Mouse (Mus musculus) left cerebral cortex, adult 8-10 months (tissue): ENCODE measurements around the gene Olfr435. TPM values are rescaled to one million over a fixed set of nuclear protein-coding genes. Genes with fewer than 3 reads are reported as not detected.
"Not testable (repeated sequence)": the region's sequence is repeated elsewhere in the genome, so short reads cannot be mapped to it uniquely, and the experiment has no call there.

Experiments used
- DNase-seq, 2 experiments: peaks; one replicate each; pipeline ENCODE4 v3.0.0; 2022; ENCODE audit warnings: low spot score in 2 of 2
- total RNA-seq, 4 experiments: library from RNA; stranded (reverse); gene quantifications; 2 replicates each; pipeline ENCODE4 v1.2.4; 2022

Olfr435 gene
- total RNA-seq: not detected

GRCm38 (mm10) chr6:43196781-43197180 is at the start of gene Olfr435:
TSS of gene Olfr435 (plus strand) at chr6:43197146.
- DNase-seq: no peak

DNA sequence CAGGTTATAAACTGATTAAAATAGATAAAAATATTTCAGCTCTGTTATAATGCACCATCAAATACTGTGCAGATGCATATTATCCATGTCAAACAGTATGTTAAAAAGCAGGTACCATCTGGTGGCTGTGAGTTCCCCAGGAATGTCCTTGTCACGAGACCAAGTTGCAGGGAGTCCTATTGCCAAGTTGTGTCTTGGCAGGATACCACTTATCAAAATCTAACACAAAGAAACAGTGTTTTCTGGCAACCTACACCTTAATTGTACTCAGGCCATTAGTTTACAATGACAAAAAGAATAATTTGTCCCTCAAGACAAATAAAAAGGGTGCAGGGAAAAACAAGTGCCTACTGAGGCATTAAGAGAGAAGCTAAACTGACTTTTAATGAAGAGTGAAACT is 37.4 kb upstream of the Olfr435 start:
- no peak for DNase-seq

- no peak for DNase-seq
These were observed 34.0 kb upstream of the Olfr435 start, which contains the start of gene Olfr437 for GRCm38 (mm10) chr6:43162982-43163381. TSS of gene Olfr437 (plus strand) at chr6:43163282.

GRCm38 (mm10) chr6:43167246-43167645 is 29.7 kb upstream of the Olfr435 start:
- DNase-seq: no peak

GRCm38 (mm10) chr6:43171840-43172239 is 25.1 kb upstream of the Olfr435 start, which contains the start of gene Olfr13:
TSS of gene Olfr13 (plus strand) at chr6:43172140.
- DNase-seq: no peak

DNA sequence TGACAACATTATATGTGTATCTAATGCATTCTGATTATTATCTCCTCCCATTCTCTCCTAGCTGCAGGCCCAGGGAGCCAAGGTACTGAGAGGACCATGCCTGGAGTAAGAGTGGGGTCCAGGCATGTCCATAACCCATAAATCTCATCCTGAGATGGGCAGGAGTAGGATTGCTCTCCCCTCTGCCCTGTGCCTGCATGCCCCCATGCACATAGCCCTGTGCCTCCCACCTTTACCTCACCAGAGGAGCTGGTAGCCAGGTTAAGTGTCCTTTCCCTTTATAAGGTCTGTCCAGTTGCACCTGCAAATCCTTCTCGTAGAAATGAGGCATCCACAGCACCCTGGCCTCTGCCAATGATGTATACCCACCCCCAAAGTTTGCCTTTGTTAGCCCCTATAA is 18.8 kb upstream of the Olfr435 start:
- DNase-seq: no peak

GRCm38 (mm10) chr6:43178584-43179501 is 18.1 kb upstream of the Olfr435 start:
- DNase-seq: no peak

- DNase-seq: no peak
These were observed 6.0 kb upstream of the Olfr435 start for GRCm38 (mm10) chr6:43190986-43191385.

DNA sequence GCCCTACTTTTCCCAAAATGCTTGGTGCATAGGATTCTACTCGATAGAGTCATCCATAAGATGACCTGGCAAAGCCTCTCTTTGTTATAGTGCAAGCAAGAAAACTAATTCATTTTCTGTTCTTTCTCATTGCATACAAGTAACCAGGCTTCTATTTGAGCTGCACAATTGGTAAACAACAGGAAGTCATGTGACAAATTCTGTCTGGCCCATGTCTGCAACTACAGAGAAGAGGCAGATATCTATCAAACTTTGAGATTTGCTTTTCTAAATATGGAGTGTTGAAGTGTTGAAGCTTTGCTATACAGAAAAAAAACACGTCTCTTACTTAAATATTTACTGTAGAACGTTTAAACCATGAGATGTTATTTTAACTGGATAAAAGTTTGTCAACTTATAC is 1.1 kb downstream of the Olfr435 start:
- no peak for DNase-seq

GRCm38 (mm10) chr6:43202786-43203185 is 5.8 kb downstream of the Olfr435 start:
- no peak for DNase-seq

DNA sequence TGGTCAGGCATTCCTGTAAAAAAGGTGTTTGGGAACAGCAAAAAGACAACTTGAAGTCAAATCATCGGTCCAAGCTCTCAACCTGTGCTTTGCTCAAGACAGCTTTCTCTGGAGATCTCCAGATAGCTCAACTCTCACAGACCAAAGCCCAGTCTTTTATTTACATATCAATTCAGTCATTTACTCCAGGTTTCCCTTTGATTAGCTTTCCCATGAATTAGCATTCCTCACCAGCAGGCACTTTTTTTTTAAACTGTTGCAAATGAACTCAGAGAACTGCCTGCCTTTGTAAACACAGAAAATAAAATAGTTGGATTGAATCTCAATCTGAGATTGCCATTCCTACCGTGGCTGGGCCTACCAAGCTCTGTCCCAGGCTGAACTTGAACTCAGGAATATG is 8.4 kb downstream of the Olfr435 start:
- no peak for DNase-seq

GRCm38 (mm10) chr6:43212873-43213272 is 15.9 kb downstream of the Olfr435 start, which contains the start of gene Olfr434:
TSS of gene Olfr434 (plus strand) at chr6:43213021.
- peak in 1 of 2 experiments; percentile 58 for DNase-seq

DNA sequence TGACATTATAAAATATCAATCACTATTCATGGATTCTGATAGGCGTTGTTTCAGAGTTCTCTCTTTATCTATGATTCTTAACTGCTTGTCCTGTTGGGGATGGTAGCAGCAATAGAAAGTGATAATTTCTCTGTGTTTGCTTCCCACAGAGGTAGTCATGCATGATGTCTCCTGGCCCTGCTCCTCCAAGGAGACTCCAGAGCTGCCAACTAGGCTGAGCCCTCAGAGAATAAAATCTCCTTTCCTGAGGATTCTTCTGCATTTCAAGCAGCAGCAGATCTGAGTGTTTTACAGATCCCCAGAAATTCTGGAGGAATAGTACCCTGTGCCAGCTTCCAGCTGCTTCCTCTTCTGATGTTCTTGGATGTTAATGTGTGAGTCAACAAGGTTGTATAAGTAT is 34.3 kb downstream of the Olfr435 start, which contains the start of gene Olfr47:
Gene Olfr47, plus strand, starts transcription at position 275 of the 400 bp plus-strand sequence.
- not testable (repeated sequence) for DNase-seq

DNA sequence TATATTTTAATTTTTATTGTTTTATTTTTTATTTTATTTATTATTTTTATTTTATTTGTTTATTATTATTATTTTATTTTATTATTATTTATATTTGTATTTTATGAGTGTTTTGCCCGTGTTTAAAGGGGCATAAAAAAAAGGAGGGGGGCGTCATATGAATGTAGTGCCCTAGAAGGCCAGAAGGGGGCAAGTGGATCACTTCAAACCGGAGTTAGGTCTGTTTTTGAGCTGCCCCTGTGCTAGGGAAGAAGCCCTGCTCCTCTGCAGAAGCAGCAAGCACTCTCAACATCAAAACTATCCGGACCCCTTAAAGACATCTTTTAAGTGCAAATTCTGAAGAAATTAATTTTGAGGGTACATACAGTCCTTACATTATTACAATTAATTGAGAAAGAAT is 45.1 kb downstream of the Olfr435 start:
- no peak for DNase-seq

DNA sequence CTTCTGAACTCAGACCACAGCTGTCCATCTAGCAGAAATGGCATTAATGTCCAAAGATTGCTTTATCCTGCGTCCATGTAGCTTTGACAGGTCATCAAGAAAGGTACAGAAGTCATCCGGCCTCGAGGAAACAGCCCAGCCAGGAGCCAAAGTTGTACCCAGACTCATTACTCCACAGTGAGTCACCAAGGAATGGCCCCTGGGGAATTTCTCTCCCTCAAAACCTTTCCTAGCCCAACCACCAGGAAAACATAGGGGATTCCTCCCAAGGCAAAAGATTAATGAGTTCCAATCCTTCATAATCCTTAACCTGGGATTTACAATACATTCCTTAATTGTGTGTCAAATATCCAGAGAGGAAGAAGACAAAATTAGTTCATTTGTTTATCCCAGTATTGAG is 50.5 kb downstream of the Olfr435 start:
- no peak for DNase-seq

GRCm38 (mm10) chr6:43252994-43253393 is 56.0 kb downstream of the Olfr435 start:
- DNase-seq: no peak

Other genes with a start within 250 kb of the Olfr435 start
- gene Olfr444, start 248.1 kb upstream of the Olfr435 start, total RNA-seq: not detected
- under 1 TPM in 1 of 4 experiments, not detected in 3; 0.50 TPM for gene Olfr441, start 90.8 kb upstream of the Olfr435 start, total RNA-seq
- not detected for gene Olfr237-ps1, start 50.6 kb upstream of the Olfr435 start, total RNA-seq
- not detected for gene Olfr437, start 33.9 kb upstream of the Olfr435 start, total RNA-seq
- not detected for gene Olfr13, start 25.0 kb upstream of the Olfr435 start, total RNA-seq
- not detected for gene Olfr434, start 15.9 kb downstream of the Olfr435 start, total RNA-seq
- gene Olfr47, start 34.4 kb downstream of the Olfr435 start, total RNA-seq: not detected
- 1 to 10 TPM; 2.6 to 3.2 (median 2.8) TPM for gene Arhgef5, start 68.4 kb downstream of the Olfr435 start, total RNA-seq
- not detected for gene Nobox, start 112.4 kb downstream of the Olfr435 start, total RNA-seq